20 mouse cellular contexts compared by ENCODE assay signal in genomic region chr1:55822599-55822998, GRCm38 (mm10).
DNase-seq lines count a peak whose midpoint lies in the region; ATAC-seq and TF ChIP-seq lines count a peak whose summit lies in the region.
"Had no signal": no experiment of that assay in that cellular context is flagged by ENCODE, and none has a peak within 500 bp of the region (broad histone marks: within the 10 kb centered on the region; RNA-seq: fewer than 3 reads in every experiment).

No protein-coding gene starts in this region.

- no peak overlapping the region for H3K9ac ChIP-seq in intestine, postnatal 0 days (ENCODE audit: low read depth, low read length)
- H3K9ac ChIP-seq in forebrain, embryonic 16.5 days (replicated peaks; ENCODE audit: low read depth, low read length): no peak overlapping the region
- H3K9ac ChIP-seq: embryonic facial prominence, embryonic 12.5 days; forebrain, embryonic 13.5 days; forebrain, embryonic 15.5 days had no signal

- no peaks in the 10 kb centered on the region for H3K36me3 ChIP-seq in heart, embryonic 10.5 days
- H3K36me3 ChIP-seq in macrophage (ENCODE audit: inconsistent target): no peaks in the 10 kb centered on the region
- no peaks in the 10 kb centered on the region for H3K36me3 ChIP-seq in intestine, postnatal 0 days (ENCODE audit: control insufficient read depth, insufficient read depth)
- H3K36me3 ChIP-seq in forebrain, embryonic 16.5 days (ENCODE audit: control insufficient read depth, insufficient read depth): no peaks in the 10 kb centered on the region
- H3K36me3 ChIP-seq: embryonic facial prominence, embryonic 10.5 days; embryonic facial prominence, embryonic 12.5 days; forebrain, embryonic 15.5 days had no signal

- no peaks in the 10 kb centered on the region for H3K9me3 ChIP-seq in heart, embryonic 10.5 days
- no peaks in the 10 kb centered on the region for H3K9me3 ChIP-seq in intestine, postnatal 0 days (ENCODE audit: control insufficient read depth)
- no peaks in the 10 kb centered on the region for H3K9me3 ChIP-seq in forebrain, embryonic 16.5 days (ENCODE audit: control insufficient read depth, low read length)
- H3K9me3 ChIP-seq: embryonic facial prominence, embryonic 10.5 days; embryonic facial prominence, embryonic 12.5 days; forebrain, embryonic 13.5 days; forebrain, embryonic 15.5 days had no signal

- H3K4me1 ChIP-seq in heart, embryonic 10.5 days: no peaks in the 10 kb centered on the region
- H3K4me1 ChIP-seq in intestine, postnatal 0 days (replicated peaks; ENCODE audit: control insufficient read depth, insufficient read depth, low read length): no peaks in the 10 kb centered on the region
- H3K4me1 ChIP-seq in forebrain, embryonic 16.5 days (replicated peaks; ENCODE audit: control insufficient read depth, insufficient read depth, low read length): no peaks in the 10 kb centered on the region
- H3K4me1 ChIP-seq: embryonic facial prominence, embryonic 10.5 days; embryonic facial prominence, embryonic 12.5 days; forebrain, embryonic 13.5 days; forebrain, embryonic 15.5 days had no signal

- peak; percentile 16 for DNase-seq in heart, adult 11 months
- no peak for DNase-seq in heart, embryonic 10.5 days (ENCODE audit: low spot score)
- DNase-seq in cerebellum, adult 9-11 months: no peak
- DNase-seq: adrenal gland, adult 2 months; adrenal gland, postnatal 10 days; adrenal gland, postnatal 25 days; cerebellum, adult 11-12 months; cerebellum, adult 2 months; cerebellum, adult 9-10 months; cerebellum, postnatal 14 days; cerebellum, postnatal 36 days had no signal

- WGBS in heart, embryonic 10.5 days: 84% methylated on average over 4 of the region's 4 CpGs
- WGBS in macrophage (ENCODE audit: missing documents): 8% methylated on average over 4 of the region's 4 CpGs
- 78% methylated on average over 4 of the region's 4 CpGs for WGBS in intestine, postnatal 0 days
- 83% methylated on average over 4 of the region's 4 CpGs for WGBS in forebrain, embryonic 16.5 days

- H3K27me3 ChIP-seq in heart, embryonic 10.5 days (ENCODE audit: insufficient read depth, poor library complexity, severe bottlenecking): no peaks in the 10 kb centered on the region
- H3K27me3 ChIP-seq in intestine, postnatal 0 days (replicated peaks; ENCODE audit: control insufficient read depth, insufficient read depth, low read length): no peaks in the 10 kb centered on the region
- H3K27me3 ChIP-seq in forebrain, embryonic 16.5 days (replicated peaks; ENCODE audit: control insufficient read depth, insufficient read depth, low read length): no peaks in the 10 kb centered on the region
- H3K27me3 ChIP-seq: embryonic facial prominence, embryonic 12.5 days; forebrain, embryonic 13.5 days; forebrain, embryonic 15.5 days had no signal

- no peak for TF ChIP-seq CTCF in intestine, postnatal 0 days (IDR thresholded peaks at IDR 0.05; ENCODE audit: low read depth)

- H3K27ac ChIP-seq in heart, embryonic 10.5 days: no peak overlapping the region
- H3K27ac ChIP-seq in macrophage: peak overlapping the region; percentile 29
- H3K27ac ChIP-seq in intestine, postnatal 0 days (ENCODE audit: low read depth, low read length): no peak overlapping the region
- H3K27ac ChIP-seq in forebrain, embryonic 16.5 days (ENCODE audit: low read length): no peak overlapping the region
- H3K27ac ChIP-seq: embryonic facial prominence, embryonic 10.5 days; embryonic facial prominence, embryonic 12.5 days; forebrain, embryonic 13.5 days; forebrain, embryonic 15.5 days had no signal

- H3K4me3 ChIP-seq in heart, embryonic 10.5 days: no peak overlapping the region
- no peak overlapping the region for H3K4me3 ChIP-seq in macrophage (ENCODE audit: inconsistent target)
- no peak overlapping the region for H3K4me3 ChIP-seq in intestine, postnatal 0 days (ENCODE audit: low read depth, low read length)
- H3K4me3 ChIP-seq in forebrain, embryonic 16.5 days (replicated peaks; ENCODE audit: low read length): no peak overlapping the region
- H3K4me3 ChIP-seq: embryonic facial prominence, embryonic 10.5 days; embryonic facial prominence, embryonic 12.5 days; forebrain, embryonic 13.5 days; forebrain, embryonic 15.5 days had no signal

- H3K79me2 ChIP-seq in macrophage (ENCODE audit: inconsistent target): no peaks in the 10 kb centered on the region

- no peak overlapping the region for H3K4me2 ChIP-seq in intestine, postnatal 0 days (replicated peaks; ENCODE audit: low read depth)
- H3K4me2 ChIP-seq in forebrain, embryonic 16.5 days (ENCODE audit: low read length): no peak overlapping the region
- H3K4me2 ChIP-seq: embryonic facial prominence, embryonic 12.5 days; forebrain, embryonic 13.5 days; forebrain, embryonic 15.5 days had no signal

- peak; percentile 48 for ATAC-seq in common myeloid progenitor, adult 5-6 weeks (replicated peaks; ENCODE audit: low read depth, poor library complexity, severe bottlenecking)
- peak; percentile 54 for ATAC-seq in megakaryocyte progenitor cell, adult 5-6 weeks (replicated peaks; ENCODE audit: poor library complexity)
- no peak for ATAC-seq in intestine, postnatal 0 days
- ATAC-seq in forebrain, embryonic 16.5 days: no peak
- ATAC-seq: forebrain, embryonic 13.5 days; forebrain, embryonic 15.5 days had no signal

Comparison
In these comparisons a context has a peak if more than half of its experiments do, and no peak if none do; other contexts are left out.
1. ATAC-seq: peak in common myeloid progenitor, adult 5-6 weeks (single experiment) and megakaryocyte progenitor cell, adult 5-6 weeks (single experiment); none in intestine, postnatal 0 days (single experiment) and forebrain, embryonic 16.5 days (single experiment).